Mouse (Mus musculus): ENCODE data around the gene Snx10.
"Not testable (repeated sequence)": the region's sequence is repeated elsewhere in the genome, so short reads cannot be mapped to it uniquely, and the experiment has no call there.

Snx10 gene

GRCm38 (mm10) chr6:51523807-51524320 lies at the start of gene Snx10:
Snx10 (plus strand) TSS chr6:51523901.
- DNase-seq: peak; percentile 60 to 71

GRCm38 (mm10) chr6:51479136-51479731 lies 44.5 kb upstream of the Snx10 start:
- no peak for DNase-seq

- no peak for DNase-seq
Observed at GRCm38 (mm10) chr6:51481548-51481947, 42.2 kb upstream of the Snx10 start.

GRCm38 (mm10) chr6:51483861-51484260 lies 39.8 kb upstream of the Snx10 start:
- no peak for DNase-seq

- not testable (repeated sequence) for DNase-seq
Observed at GRCm38 (mm10) chr6:51484556-51484955, 39.1 kb upstream of the Snx10 start.

- no peak for DNase-seq
Observed at GRCm38 (mm10) chr6:51485646-51486045, 38.1 kb upstream of the Snx10 start.

GRCm38 (mm10) chr6:51486076-51486710 lies 37.5 kb upstream of the Snx10 start:
- no peak for DNase-seq

- no peak for DNase-seq
Observed at GRCm38 (mm10) chr6:51486731-51487130, 37.0 kb upstream of the Snx10 start.

GRCm38 (mm10) chr6:51489787-51490186 lies 33.9 kb upstream of the Snx10 start:
- DNase-seq: peak; percentile 68 to 83

- DNase-seq: no peak
Observed at GRCm38 (mm10) chr6:51497321-51498111, 26.2 kb upstream of the Snx10 start.

GRCm38 (mm10) chr6:51505671-51506070 lies 18.0 kb upstream of the Snx10 start:
- DNase-seq: no peak

- DNase-seq: no peak
Observed at GRCm38 (mm10) chr6:51507556-51507955, 16.1 kb upstream of the Snx10 start.

GRCm38 (mm10) chr6:51508750-51509648 lies 14.7 kb upstream of the Snx10 start:
- peak; percentile 80 to 88 for DNase-seq

GRCm38 (mm10) chr6:51510094-51510493 lies 13.6 kb upstream of the Snx10 start:
- peak; percentile 51 to 74 for DNase-seq

- no peak for DNase-seq
Observed at GRCm38 (mm10) chr6:51510946-51511345, 12.8 kb upstream of the Snx10 start.

GRCm38 (mm10) chr6:51513745-51514144 lies 10.0 kb upstream of the Snx10 start:
- DNase-seq: no peak

- no peak for DNase-seq
Observed at GRCm38 (mm10) chr6:51514860-51515259, 8.8 kb upstream of the Snx10 start.

- no peak for DNase-seq
Observed at GRCm38 (mm10) chr6:51523310-51523709, 391 bp upstream of the Snx10 start.

GRCm38 (mm10) chr6:51524321-51524931 lies 725 bp downstream of the Snx10 start:
- peak; percentile 50 for DNase-seq

- peak in 1 of 2 experiments; percentile 29 for DNase-seq
Observed at GRCm38 (mm10) chr6:51525001-51525400, 1.3 kb downstream of the Snx10 start.

GRCm38 (mm10) chr6:51529457-51529856 lies 5.8 kb downstream of the Snx10 start:
- DNase-seq: no peak

Data from cerebellum, postnatal 14 days (tissue).